Mouse (Mus musculus): ENCODE results near the gene Nsmce1. TPM values are rescaled to one million over a fixed set of nuclear protein-coding genes. Genes with fewer than 3 reads are reported as not detected.
A peak's percentile ranks its signal among the peaks of the same experiment; 100 is the strongest.

Nsmce1 gene
- polyA plus RNA-seq, 1 experiment from 2014 or later, result 130 TPM

GRCm38 (mm10) chr7:125421911-125422310 is 69.5 kb downstream of the Nsmce1 start:
- Histone ChIP-seq H3K36me3 (ENCODE audit: control insufficient read depth, insufficient read depth, low read length) (no peaks in the 10 kb centered on the region), H3K27ac (ENCODE audit: low read depth, low read length) (no peak overlapping the region), H3K4me1 (replicated peaks; ENCODE audit: control insufficient read depth, insufficient read depth, low read length) (no peaks in the 10 kb centered on the region), H3K9me3 (ENCODE audit: control insufficient read depth, low read length) (no peaks in the 10 kb centered on the region), H3K4me3 (ENCODE audit: low read depth, low read length) (no peak overlapping the region), H3K9ac (ENCODE audit: low read depth, low read length) (no peak overlapping the region), H3K4me2 (replicated peaks; ENCODE audit: low read depth, low read length) (no peak overlapping the region), H3K27me3 (ENCODE audit: control insufficient read depth, insufficient read depth, low read length) (no peaks in the 10 kb centered on the region)
- WGBS, result 55% methylated on average over 2 of the region's 2 CpGs
- no peak for ATAC-seq (ENCODE audit: low FRiP score)
- DNase-seq (ENCODE audit: low spot score), result no peak

GRCm38 (mm10) chr7:125420190-125420589 is 71.2 kb downstream of the Nsmce1 start:
- H3K36me3 ChIP-seq (ENCODE audit: control insufficient read depth, insufficient read depth, low read length), result no peaks in the 10 kb centered on the region
- no peaks in the 10 kb centered on the region for H3K27me3 ChIP-seq (ENCODE audit: control insufficient read depth, insufficient read depth, low read length)
- DNase-seq (ENCODE audit: low spot score), result peak; percentile 52
- WGBS, result 64% methylated on average over 2 of the region's 2 CpGs
- no peak overlapping the region for H3K27ac ChIP-seq (ENCODE audit: low read depth, low read length)
- H3K4me2 ChIP-seq (replicated peaks; ENCODE audit: low read depth, low read length), result no peak overlapping the region
- no peak overlapping the region for H3K4me3 ChIP-seq (ENCODE audit: low read depth, low read length)
- H3K4me1 ChIP-seq (replicated peaks; ENCODE audit: control insufficient read depth, insufficient read depth, low read length), result no peaks in the 10 kb centered on the region
- no peaks in the 10 kb centered on the region for H3K9me3 ChIP-seq (ENCODE audit: control insufficient read depth, low read length)
- H3K9ac ChIP-seq (ENCODE audit: low read depth, low read length), result no peak overlapping the region
- no peak for ATAC-seq (ENCODE audit: low FRiP score)

GRCm38 (mm10) chr7:125418413-125418812 is 73.0 kb downstream of the Nsmce1 start:
- Histone ChIP-seq H3K4me2 (replicated peaks; ENCODE audit: low read depth, low read length) (no peak overlapping the region), H3K27me3 (ENCODE audit: control insufficient read depth, insufficient read depth, low read length) (no peaks in the 10 kb centered on the region), H3K9ac (ENCODE audit: low read depth, low read length) (no peak overlapping the region), H3K9me3 (ENCODE audit: control insufficient read depth, low read length) (no peaks in the 10 kb centered on the region), H3K4me1 (replicated peaks; ENCODE audit: control insufficient read depth, insufficient read depth, low read length) (no peaks in the 10 kb centered on the region), H3K27ac (ENCODE audit: low read depth, low read length) (no peak overlapping the region), H3K36me3 (ENCODE audit: control insufficient read depth, insufficient read depth, low read length) (no peaks in the 10 kb centered on the region), H3K4me3 (ENCODE audit: low read depth, low read length) (no peak overlapping the region)
- no peak for DNase-seq (ENCODE audit: low spot score)
- WGBS, result 31% methylated on average over 3 of the region's 3 CpGs
- no peak for ATAC-seq (ENCODE audit: low FRiP score)

Other genes starting within 250 kb of the Nsmce1 start
- 8.3 and 10.9 TPM in 2 replicates for gene Kdm8, start 46.9 kb downstream of the Nsmce1 start, polyA plus RNA-seq (2014; fragmentation: Nextera tagmentation; extraction: Ambion mirVana)
- 2.5 and 2.6 TPM in 2 replicates for gene Il4ra, start 60.5 kb upstream of the Nsmce1 start, polyA plus RNA-seq (2014; fragmentation: Nextera tagmentation; extraction: Ambion mirVana)
- gene Il21r, start 111.8 kb upstream of the Nsmce1 start, polyA plus RNA-seq (2014; fragmentation: Nextera tagmentation; extraction: Ambion mirVana), result 0.09 and 0.25 TPM in 2 replicates
- gene Gtf3c1, start 216.2 kb upstream of the Nsmce1 start, polyA plus RNA-seq (2014; fragmentation: Nextera tagmentation; extraction: Ambion mirVana), result 33.3 and 45.8 TPM in 2 replicates
- gene D430042O09Rik, start 216.3 kb upstream of the Nsmce1 start, polyA plus RNA-seq (2014; fragmentation: Nextera tagmentation; extraction: Ambion mirVana), result 8.0 TPM in 2 replicates